In genomic region chr13:83885729-83886128, GRCm38 (mm10) we compare ENCODE assay signal across 19 mouse cellular contexts.
DNase-seq lines count a peak whose midpoint lies in the region; ATAC-seq lines count a peak whose summit lies in the region.
"Had no signal": no experiment of that assay in that cellular context is flagged by ENCODE, and none has a peak within 500 bp of the region (broad histone marks: within the 10 kb centered on the region; RNA-seq: fewer than 3 reads in every experiment).

No protein-coding gene starts in this region.

- peak; percentile 13; the same call in 1 of the 2 replicates for ATAC-seq in forebrain, embryonic 11.5 days (replicated peaks; ENCODE audit: low FRiP score)
- ATAC-seq in forebrain, embryonic 15.5 days (replicated peaks), result peak; percentile 34
- ATAC-seq in hindbrain, embryonic 15.5 days (ENCODE audit: low FRiP score, low read depth), result peak; percentile 53; the same call in 1 of the 2 replicates
- ATAC-seq in midbrain, embryonic 15.5 days (replicated peaks), result peak; percentile 46; the same call in 1 of the 2 replicates
- ATAC-seq: intestine, postnatal 0 days had no signal

- H3K4me1 ChIP-seq in forebrain, embryonic 11.5 days (replicated peaks; ENCODE audit: control insufficient read depth, insufficient read depth, low read length), result peaks cover 8% of the 10 kb centered on the region
- peaks cover 28% of the 10 kb centered on the region for H3K4me1 ChIP-seq in forebrain, embryonic 15.5 days
- no peaks in the 10 kb centered on the region for H3K4me1 ChIP-seq in hindbrain, embryonic 15.5 days (replicated peaks)
- peaks cover 11% of the 10 kb centered on the region; the same call in 1 of the 2 replicates for H3K4me1 ChIP-seq in midbrain, embryonic 15.5 days
- H3K4me1 ChIP-seq: heart, embryonic 15.5 days; limb, embryonic 15.5 days; megakaryocyte, embryonic 14.5 days had no signal

- intact Hi-C loops in left cerebral cortex, postnatal 14 days (cut with DNase I), result no loop called here

- peak overlapping the region; percentile 78 for H3K27ac ChIP-seq in forebrain, embryonic 11.5 days (ENCODE audit: low read depth, low read length)
- H3K27ac ChIP-seq in forebrain, embryonic 15.5 days (replicated peaks), result peak overlapping the region; percentile 80
- H3K27ac ChIP-seq in hindbrain, embryonic 15.5 days (replicated peaks), result peak overlapping the region; percentile 51
- H3K27ac ChIP-seq in midbrain, embryonic 15.5 days, result peak overlapping the region; percentile 75
- H3K27ac ChIP-seq: heart, embryonic 15.5 days; limb, embryonic 15.5 days had no signal

- peak; percentile 53 for DNase-seq in forebrain, embryonic 11.5 days (ENCODE audit: low spot score)
- no peak for DNase-seq in lung, postnatal 36 days
- DNase-seq in layer of hippocampus, adult 8-10 months (ENCODE audit: low spot score in 2 of 2), result no peak
- no peak for DNase-seq in left cerebral cortex, postnatal 14 days (ENCODE audit: low spot score in 2 of 2)
- DNase-seq in urinary bladder, adult 2 months (ENCODE audit: low spot score), result no peak
- DNase-seq: adrenal gland, adult 8-10 months; cerebellum, adult 9-11 months; gastrocnemius, postnatal 14 days; heart, adult 18-20 months; lung, postnatal 10 days; thymus, postnatal 36 days had no signal

- H3K4me3 ChIP-seq in forebrain, embryonic 11.5 days (ENCODE audit: low read depth, low read length), result no peak overlapping the region
- no peak overlapping the region for H3K4me3 ChIP-seq in forebrain, embryonic 15.5 days
- H3K4me3 ChIP-seq in hindbrain, embryonic 15.5 days, result no peak overlapping the region
- H3K4me3 ChIP-seq in midbrain, embryonic 15.5 days, result no peak overlapping the region
- H3K4me3 ChIP-seq: heart, embryonic 15.5 days; limb, embryonic 15.5 days; megakaryocyte, embryonic 14.5 days; myocyte had no signal

- H3K4me2 ChIP-seq in forebrain, embryonic 11.5 days (ENCODE audit: low read depth, low read length, severe bottlenecking), result no peak overlapping the region
- no peak overlapping the region for H3K4me2 ChIP-seq in forebrain, embryonic 15.5 days (replicated peaks)
- no peak overlapping the region for H3K4me2 ChIP-seq in hindbrain, embryonic 15.5 days
- no peak overlapping the region for H3K4me2 ChIP-seq in midbrain, embryonic 15.5 days
- H3K4me2 ChIP-seq: heart, embryonic 15.5 days; limb, embryonic 15.5 days had no signal

- no peaks in the 10 kb centered on the region for H3K36me3 ChIP-seq in forebrain, embryonic 11.5 days (ENCODE audit: control insufficient read depth, insufficient read depth, low read length)
- H3K36me3 ChIP-seq in forebrain, embryonic 15.5 days, result no peaks in the 10 kb centered on the region
- no peaks in the 10 kb centered on the region for H3K36me3 ChIP-seq in hindbrain, embryonic 15.5 days
- no peaks in the 10 kb centered on the region for H3K36me3 ChIP-seq in midbrain, embryonic 15.5 days (replicated peaks)
- H3K36me3 ChIP-seq: heart, embryonic 15.5 days; limb, embryonic 15.5 days had no signal

- WGBS in forebrain, embryonic 11.5 days, result 37% methylated on average over 4 of the region's 4 CpGs
- WGBS in forebrain, embryonic 15.5 days, result 19% methylated on average over 4 of the region's 4 CpGs
- WGBS in hindbrain, embryonic 15.5 days, result 60% methylated on average over 4 of the region's 4 CpGs
- WGBS in midbrain, embryonic 15.5 days, result 15% methylated on average over 4 of the region's 4 CpGs

- no peaks in the 10 kb centered on the region for H3K9me3 ChIP-seq in forebrain, embryonic 11.5 days (ENCODE audit: control insufficient read depth, low read length)
- H3K9me3 ChIP-seq in forebrain, embryonic 15.5 days, result no peaks in the 10 kb centered on the region
- no peaks in the 10 kb centered on the region for H3K9me3 ChIP-seq in hindbrain, embryonic 15.5 days
- no peaks in the 10 kb centered on the region for H3K9me3 ChIP-seq in midbrain, embryonic 15.5 days
- H3K9me3 ChIP-seq: heart, embryonic 15.5 days; limb, embryonic 15.5 days; megakaryocyte, embryonic 14.5 days had no signal

- H3K9ac ChIP-seq in forebrain, embryonic 11.5 days (ENCODE audit: low read length), result no peak overlapping the region
- no peak overlapping the region for H3K9ac ChIP-seq in forebrain, embryonic 15.5 days (replicated peaks)
- H3K9ac ChIP-seq in hindbrain, embryonic 15.5 days, result no peak overlapping the region
- H3K9ac ChIP-seq in midbrain, embryonic 15.5 days, result no peak overlapping the region
- H3K9ac ChIP-seq: heart, embryonic 15.5 days; limb, embryonic 15.5 days had no signal

- no peaks in the 10 kb centered on the region for H3K27me3 ChIP-seq in forebrain, embryonic 11.5 days (ENCODE audit: control insufficient read depth, insufficient read depth, low read length)
- H3K27me3 ChIP-seq in forebrain, embryonic 15.5 days, result no peaks in the 10 kb centered on the region
- no peaks in the 10 kb centered on the region for H3K27me3 ChIP-seq in hindbrain, embryonic 15.5 days
- no peaks in the 10 kb centered on the region for H3K27me3 ChIP-seq in midbrain, embryonic 15.5 days (replicated peaks)
- H3K27me3 ChIP-seq: heart, embryonic 15.5 days; limb, embryonic 15.5 days; megakaryocyte, embryonic 14.5 days had no signal
